Mouse (Mus musculus) left cerebral cortex, adult 9 months (tissue): Measurements from ENCODE around the gene Pdia2.
"Not testable (repeated sequence)": the region's sequence is repeated elsewhere in the genome, so short reads cannot be mapped to it uniquely, and the experiment has no call there.

Experiments used
- DNase-seq, 2 experiments: peaks; one replicate each; pipeline ENCODE4 v3.0.0; 2022; ENCODE audit warnings: low spot score in 2 of 2

The Pdia2 gene

DNA sequence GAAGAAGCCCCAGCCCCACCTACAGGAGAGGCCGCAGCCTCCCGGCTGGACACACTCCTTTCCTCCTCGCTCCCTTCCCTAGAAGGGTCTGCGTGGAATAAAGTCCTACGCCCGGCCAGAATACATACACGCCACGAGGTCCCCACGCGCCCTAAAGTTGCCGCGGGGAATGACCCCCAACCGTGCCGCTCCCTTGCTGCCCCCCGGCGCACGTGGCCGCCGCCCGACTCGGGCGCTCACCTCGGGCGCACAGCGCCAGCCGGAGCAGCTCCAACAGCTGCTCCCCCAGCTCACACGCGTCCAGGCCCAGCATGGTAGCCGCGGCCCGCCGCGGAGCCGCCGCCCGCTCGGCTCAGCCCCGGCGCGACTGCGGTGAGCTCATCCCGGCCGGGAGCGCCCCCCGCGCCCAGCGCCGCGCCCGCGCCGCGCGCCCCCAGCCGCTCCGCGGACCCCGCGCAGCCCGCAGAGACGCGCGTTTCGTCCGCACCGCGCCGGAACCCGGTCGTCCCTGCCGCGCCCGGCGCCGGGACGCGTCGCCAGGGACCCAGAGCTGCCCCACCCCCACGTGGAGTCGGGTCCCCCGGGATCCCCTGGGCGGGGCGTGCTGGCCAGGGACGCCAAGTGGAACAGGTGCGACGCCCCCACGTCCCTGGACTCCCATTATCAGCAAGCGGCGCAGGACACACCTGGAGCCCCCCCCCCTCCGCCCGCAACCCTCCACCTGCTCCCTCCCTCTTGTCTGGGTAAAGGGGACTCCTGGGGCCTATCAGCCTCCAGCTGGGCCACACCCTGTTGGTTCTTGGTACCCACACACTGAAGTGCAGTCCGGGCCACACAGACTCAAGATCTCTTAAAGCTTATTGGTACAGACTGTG is 2.2 kb upstream of the Pdia2 start:
- no peak for DNase-seq

- no peak for DNase-seq
Measured at GRCm38 (mm10) chr17:26192481-26193190, 6.3 kb downstream of the Pdia2 start.

DNA sequence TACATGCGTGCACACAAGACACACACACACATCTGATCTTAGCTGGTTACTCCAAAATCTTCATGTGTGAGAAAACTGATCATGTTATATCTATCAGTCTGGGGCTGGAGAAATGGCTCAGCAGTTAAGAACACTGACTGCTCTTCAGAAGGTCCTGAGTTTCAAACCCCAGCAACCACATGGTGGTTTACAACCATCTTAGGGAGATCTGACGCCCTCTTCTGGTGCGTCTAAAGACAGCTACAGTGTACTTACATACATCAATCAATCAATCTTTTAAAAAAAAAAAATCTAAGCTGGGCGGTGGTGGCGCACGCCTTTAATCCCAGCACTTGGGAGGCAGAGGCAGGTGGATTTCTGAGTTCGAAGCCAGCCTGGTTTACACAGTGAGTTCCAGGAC is 7.4 kb downstream of the Pdia2 start:
- DNase-seq = not testable (repeated sequence)

- DNase-seq = no peak
Measured at GRCm38 (mm10) chr17:26188091-26188805, 10.6 kb downstream of the Pdia2 start.

GRCm38 (mm10) chr17:26187592-26187991 is 11.3 kb downstream of the Pdia2 start:
- no peak for DNase-seq

GRCm38 (mm10) chr17:26181179-26181578 is 17.7 kb downstream of the Pdia2 start:
- no peak for DNase-seq

- no peak for DNase-seq
Measured at GRCm38 (mm10) chr17:26178611-26179010, 20.3 kb downstream of the Pdia2 start.

- DNase-seq = not testable (repeated sequence)
Measured at GRCm38 (mm10) chr17:26175248-26175647, 23.6 kb downstream of the Pdia2 start.

- no peak for DNase-seq
Measured at GRCm38 (mm10) chr17:26168039-26168438, 30.8 kb downstream of the Pdia2 start.

DNA sequence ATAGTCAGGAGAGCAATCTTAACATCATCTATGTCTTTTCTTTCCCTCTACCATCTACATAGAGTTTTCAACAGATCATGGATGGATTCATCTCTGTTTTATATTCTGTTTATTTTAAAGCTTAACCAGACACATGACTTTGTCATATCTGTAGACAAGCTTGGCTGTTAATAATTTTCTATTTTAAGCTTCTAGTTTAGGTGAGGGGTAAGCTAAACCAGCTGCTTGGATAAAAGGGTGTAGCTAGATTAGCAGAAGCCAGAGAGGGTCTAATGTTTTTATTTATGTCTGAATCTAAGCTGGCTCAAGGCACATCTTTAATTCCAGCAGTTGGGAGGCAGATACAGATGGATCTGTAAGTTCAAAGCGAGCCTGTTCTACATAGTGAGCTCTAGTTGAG is 36.2 kb downstream of the Pdia2 start:
- DNase-seq = no peak

DNA sequence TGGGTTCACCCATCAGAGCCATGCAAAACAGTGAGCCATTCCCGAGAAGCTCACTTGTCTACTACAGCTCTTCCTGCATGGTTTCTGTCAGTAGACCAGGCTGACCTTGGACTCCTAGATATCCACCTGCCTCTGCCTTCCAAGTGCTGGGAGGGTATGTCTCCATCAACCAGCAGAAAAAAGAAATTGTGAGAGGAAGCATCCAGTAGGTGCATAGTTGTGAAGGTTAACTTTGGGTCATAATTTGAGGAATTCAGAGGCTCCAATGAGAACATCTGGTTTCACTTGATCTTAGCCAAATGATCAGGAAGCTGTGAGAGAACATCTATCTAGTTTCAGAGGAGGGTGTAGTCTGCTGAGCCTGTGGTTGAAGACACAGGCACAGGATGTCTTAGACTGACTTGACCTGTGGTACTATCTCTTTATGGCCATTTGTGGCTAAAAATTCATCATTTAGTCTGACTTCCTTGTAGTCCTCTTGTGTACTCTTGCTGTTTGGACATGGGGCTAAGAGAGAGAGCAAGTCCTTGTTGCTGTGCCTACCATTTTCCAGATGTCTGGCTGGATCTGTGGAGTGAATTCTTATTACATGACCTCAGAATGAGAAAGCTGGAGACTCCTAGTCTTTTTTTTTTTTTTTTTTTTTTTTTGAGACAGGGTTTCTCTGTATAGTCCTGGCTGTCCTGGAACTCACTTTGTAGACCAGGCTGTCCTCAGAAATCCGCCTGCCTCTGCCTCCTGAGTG is 46.8 kb downstream of the Pdia2 start:
- no peak for DNase-seq

GRCm38 (mm10) chr17:26149056-26149455 is 49.8 kb downstream of the Pdia2 start:
- DNase-seq = no peak
